Comparison of ENCODE assay signal across 20 mouse cellular contexts in genomic region chr11:90873122-90873521, GRCm38 (mm10).
A peak's percentile ranks its signal among the peaks of the same experiment; 100 is the strongest.
DNase-seq lines count a peak whose midpoint lies in the region; ATAC-seq lines count a peak whose summit lies in the region.
"Had no signal": no experiment of that assay in that cellular context is flagged by ENCODE, and none has a peak within 500 bp of the region (broad histone marks: within the 10 kb centered on the region; RNA-seq: fewer than 3 reads in every experiment).

No protein-coding gene starts in this region.

- DNase-seq in c-Kit-positive CD71-negative TER-119-negative erythroid progenitor cells, embryonic 14.5 days (ENCODE audit: low read depth) = peak; percentile 4
- no peak for DNase-seq in gastrocnemius, postnatal 25 days
- DNase-seq in lung, postnatal 14 days = no peak
- DNase-seq: adrenal gland, adult 8-10 months; adrenal gland, postnatal 14 days; adrenal gland, postnatal 36 days; B cell, adult 2 months; cerebellum, adult 11-12 months; cerebellum, adult 2 months; cerebellum, adult 9-10 months; cerebellum, postnatal 10 days; cerebellum, postnatal 25 days; embryo, embryonic 11 days had no signal

- peak; percentile 81 to 89 for ATAC-seq in hematopoietic stem cell, adult 5-6 weeks (replicated peaks in 1 of 2; ENCODE audit: insufficient read depth in 1 of 2, low FRiP score in 2 of 2, low TSS enrichment in 1 of 2, low read depth in 1 of 2, poor library complexity in 2 of 2, severe bottlenecking in 2 of 2)
- no peak for ATAC-seq in cerebellum, adult (ENCODE audit: insufficient number of reproducible peaks, low FRiP score, low TSS enrichment)
- ATAC-seq: activated CD4-positive, CD25-positive, alpha-beta regulatory T cell, adult 4 months; CD4-positive, CD25-positive, alpha-beta regulatory T cell, adult 4 months; forebrain, embryonic 14.5 days; forebrain, embryonic 16.5 days; Patski had no signal
